ENCODE assay signal across 18 mouse cellular contexts in genomic region chr6:31602489-31602888, GRCm38 (mm10).
"Had no signal": no experiment of that assay in that cellular context is flagged by ENCODE, and none has a peak within 500 bp of the region (broad histone marks: within the 10 kb centered on the region; RNA-seq: fewer than 3 reads in every experiment).

No protein-coding gene starts in this region.

- H3K27me3 ChIP-seq: kidney, embryonic 15.5 days; limb, embryonic 15.5 days; megakaryocyte, embryonic 14.5 days; neural tube, embryonic 13.5 days; stomach, embryonic 15.5 days had no signal

- H3K27ac ChIP-seq: kidney, embryonic 15.5 days; left cerebral cortex, adult 2 months; limb, embryonic 15.5 days; neural tube, embryonic 13.5 days; stomach, embryonic 15.5 days had no signal

- DNase-seq: kidney, adult 2 months; kidney, postnatal 25 days; lung, embryonic 14.5 days; lung, postnatal 4 days; midbrain, embryonic 14.5 days; retina, postnatal 1 day; right cerebral cortex, postnatal 4 days; spleen, adult 18-20 months; thymus, adult 2 months; thymus, postnatal 25 days had no signal

- H3K36me3 ChIP-seq: kidney, embryonic 15.5 days; limb, embryonic 15.5 days; neural tube, embryonic 13.5 days; stomach, embryonic 15.5 days had no signal

- H3K9me3 ChIP-seq: kidney, embryonic 15.5 days; limb, embryonic 15.5 days; megakaryocyte, embryonic 14.5 days; neural tube, embryonic 13.5 days; stomach, embryonic 15.5 days had no signal

- H3K4me1 ChIP-seq: stomach, embryonic 15.5 days had no signal

- ATAC-seq: intestine, embryonic 16.5 days had no signal

- H3K4me3 ChIP-seq: kidney, embryonic 15.5 days; left cerebral cortex, adult 2 months; limb, embryonic 15.5 days; megakaryocyte, embryonic 14.5 days; myocyte; neural tube, embryonic 13.5 days; stomach, embryonic 15.5 days had no signal

- H3K9ac ChIP-seq: kidney, embryonic 15.5 days; limb, embryonic 15.5 days; lung, embryonic 14.5 days; neural tube, embryonic 13.5 days; stomach, embryonic 15.5 days had no signal

- H3K4me2 ChIP-seq: kidney, embryonic 15.5 days; limb, embryonic 15.5 days; lung, embryonic 14.5 days; neural tube, embryonic 13.5 days; stomach, embryonic 15.5 days had no signal
